Mouse (Mus musculus): Measurements from ENCODE around the gene Daglb. TPM values are rescaled to one million over a fixed set of nuclear protein-coding genes. Genes with fewer than 3 reads are reported as not detected.

The Daglb gene
- polyA plus RNA-seq, 1 experiment from 2014 or later: 7.2 TPM

- Histone ChIP-seq H3K9me3 (ENCODE audit: control insufficient read depth, low read length) (no peaks in the 10 kb centered on the region), H3K4me2 (replicated peaks; ENCODE audit: low read depth, low read length) (no peak overlapping the region), H3K27me3 (ENCODE audit: control insufficient read depth, insufficient read depth, low read length) (no peaks in the 10 kb centered on the region), H3K4me1 (ENCODE audit: control insufficient read depth, insufficient read depth, low read length) (peaks cover 8% of the 10 kb centered on the region; the same call in 1 of the 2 replicates), H3K36me3 (ENCODE audit: control insufficient read depth, insufficient read depth, low read length) (peaks cover 35% of the 10 kb centered on the region), H3K9ac (ENCODE audit: low read depth, low read length) (no peak overlapping the region), H3K4me3 (ENCODE audit: low read length) (no peak overlapping the region), H3K27ac (ENCODE audit: low read depth, low read length) (no peak overlapping the region)
- 81% methylated on average over 6 of the region's 6 CpGs for WGBS
- no peak for ATAC-seq (ENCODE audit: low FRiP score, low TSS enrichment)
Measured at GRCm38 (mm10) chr5:143518045-143518591, 53.7 kb downstream of the Daglb start.

GRCm38 (mm10) chr5:143520415-143520814, 56.0 kb downstream of the Daglb start:
- H3K36me3 ChIP-seq (ENCODE audit: control insufficient read depth, insufficient read depth, low read length): peaks cover 12% of the 10 kb centered on the region
- ATAC-seq (ENCODE audit: low FRiP score, low TSS enrichment): no peak

GRCm38 (mm10) chr5:143522882-143523281, 58.5 kb downstream of the Daglb start:
- no peak for ATAC-seq (ENCODE audit: low FRiP score, low TSS enrichment)
- no peak overlapping the region for H3K4me3 ChIP-seq (ENCODE audit: low read length)
- no peaks in the 10 kb centered on the region for H3K27me3 ChIP-seq (ENCODE audit: control insufficient read depth, insufficient read depth, low read length)
- 85% methylated on average over 3 of the region's 3 CpGs for WGBS
- H3K4me1 ChIP-seq (ENCODE audit: control insufficient read depth, insufficient read depth, low read length): peaks cover 29% of the 10 kb centered on the region
- H3K27ac ChIP-seq (ENCODE audit: low read depth, low read length): no peak overlapping the region
- H3K9ac ChIP-seq (ENCODE audit: low read depth, low read length): no peak overlapping the region
- no peak overlapping the region for H3K4me2 ChIP-seq (replicated peaks; ENCODE audit: low read depth, low read length)
- H3K36me3 ChIP-seq (ENCODE audit: control insufficient read depth, insufficient read depth, low read length): no peaks in the 10 kb centered on the region
- no peaks in the 10 kb centered on the region for H3K9me3 ChIP-seq (ENCODE audit: control insufficient read depth, low read length)

More at GRCm38 (mm10) chr5:143520415-143520814, 56.0 kb downstream of the Daglb start:
- no peak overlapping the region; the same call in 1 of the 2 replicates for H3K4me2 ChIP-seq (replicated peaks; ENCODE audit: low read depth, low read length)
- no peak overlapping the region for H3K4me3 ChIP-seq (ENCODE audit: low read length)
- H3K9me3 ChIP-seq (ENCODE audit: control insufficient read depth, low read length): no peaks in the 10 kb centered on the region
- WGBS: 81% methylated on average over 2 of the region's 2 CpGs
- H3K9ac ChIP-seq (ENCODE audit: low read depth, low read length): no peak overlapping the region
- H3K27ac ChIP-seq (ENCODE audit: low read depth, low read length): no peak overlapping the region; the same call in 1 of the 2 replicates
- H3K4me1 ChIP-seq (ENCODE audit: control insufficient read depth, insufficient read depth, low read length): peaks cover 20% of the 10 kb centered on the region
- H3K27me3 ChIP-seq (ENCODE audit: control insufficient read depth, insufficient read depth, low read length): no peaks in the 10 kb centered on the region

- Histone ChIP-seq H3K4me3 (ENCODE audit: low read length) (peak overlapping the region; percentile 98), H3K27me3 (ENCODE audit: control insufficient read depth, insufficient read depth, low read length) (no peaks in the 10 kb centered on the region), H3K9ac (ENCODE audit: low read depth, low read length) (peak overlapping the region; percentile 100; the same call in 1 of the 2 replicates), H3K4me1 (ENCODE audit: control insufficient read depth, insufficient read depth, low read length) (peaks cover 27% of the 10 kb centered on the region), H3K36me3 (ENCODE audit: control insufficient read depth, insufficient read depth, low read length) (no peaks in the 10 kb centered on the region), H3K4me2 (replicated peaks; ENCODE audit: low read depth, low read length) (peak overlapping the region; percentile 53), H3K27ac (ENCODE audit: low read depth, low read length) (no peak overlapping the region), H3K9me3 (ENCODE audit: control insufficient read depth, low read length) (no peaks in the 10 kb centered on the region)
- no peak for ATAC-seq (ENCODE audit: low FRiP score, low TSS enrichment)
- WGBS: 46% methylated on average over 7 of the region's 7 CpGs
Measured at GRCm38 (mm10) chr5:143525454-143526225, 61.3 kb downstream of the Daglb start.

GRCm38 (mm10) chr5:143526698-143527331, 62.4 kb downstream of the Daglb start:
- ATAC-seq (ENCODE audit: low FRiP score, low TSS enrichment): no peak

GRCm38 (mm10) chr5:143527486-143528307, 63.3 kb downstream of the Daglb start, which contains the start of gene Rac1:
Gene Rac1 (minus strand): TSS chr5:143528036.
- ATAC-seq (ENCODE audit: low FRiP score, low TSS enrichment): peak; percentile 95
- peaks cover 24% of the 10 kb centered on the region for H3K4me1 ChIP-seq (ENCODE audit: control insufficient read depth, insufficient read depth, low read length)
- WGBS: under 1% methylated on average over 85 of the region's 105 CpGs

More at GRCm38 (mm10) chr5:143526698-143527331, 62.4 kb downstream of the Daglb start:
- H3K27me3 ChIP-seq (ENCODE audit: control insufficient read depth, insufficient read depth, low read length): no peaks in the 10 kb centered on the region
- no peaks in the 10 kb centered on the region for H3K9me3 ChIP-seq (ENCODE audit: control insufficient read depth, low read length)
- H3K27ac ChIP-seq (ENCODE audit: low read depth, low read length): peak overlapping the region; percentile 99
- peak overlapping the region; percentile 53 for H3K4me2 ChIP-seq (replicated peaks; ENCODE audit: low read depth, low read length)
- H3K36me3 ChIP-seq (ENCODE audit: control insufficient read depth, insufficient read depth, low read length): no peaks in the 10 kb centered on the region
- WGBS: under 1% methylated on average over 28 of the region's 28 CpGs
- peaks cover 24% of the 10 kb centered on the region for H3K4me1 ChIP-seq (ENCODE audit: control insufficient read depth, insufficient read depth, low read length)
- H3K9ac ChIP-seq (ENCODE audit: low read depth, low read length): peak overlapping the region; percentile 100
- peak overlapping the region; percentile 98 for H3K4me3 ChIP-seq (ENCODE audit: low read length)

GRCm38 (mm10) chr5:143528308-143528683, 63.9 kb downstream of the Daglb start:
- Histone ChIP-seq H3K36me3 (ENCODE audit: control insufficient read depth, insufficient read depth, low read length) (no peaks in the 10 kb centered on the region), H3K27ac (ENCODE audit: low read depth, low read length) (peak overlapping the region; percentile 99), H3K4me1 (ENCODE audit: control insufficient read depth, insufficient read depth, low read length) (peaks cover 24% of the 10 kb centered on the region), H3K27me3 (ENCODE audit: control insufficient read depth, insufficient read depth, low read length) (no peaks in the 10 kb centered on the region), H3K9me3 (ENCODE audit: control insufficient read depth, low read length) (no peaks in the 10 kb centered on the region), H3K9ac (ENCODE audit: low read depth, low read length) (peak overlapping the region; percentile 100), H3K4me3 (ENCODE audit: low read length) (peak overlapping the region; percentile 98), H3K4me2 (replicated peaks; ENCODE audit: low read depth, low read length) (peak overlapping the region; percentile 53)
- peak; percentile 13 for ATAC-seq (ENCODE audit: low FRiP score, low TSS enrichment)
- 16% methylated on average over 7 of the region's 7 CpGs for WGBS

More at GRCm38 (mm10) chr5:143527486-143528307, 63.3 kb downstream of the Daglb start, which contains the start of gene Rac1:
- Histone ChIP-seq H3K27ac (ENCODE audit: low read depth, low read length) (peak within 1 kb of the TSS; percentile 99), H3K4me2 (replicated peaks; ENCODE audit: low read depth, low read length) (peak within 1 kb of the TSS; percentile 53), H3K27me3 (ENCODE audit: control insufficient read depth, insufficient read depth, low read length) (no peaks in the 10 kb centered on the region), H3K9me3 (ENCODE audit: control insufficient read depth, low read length) (no peaks in the 10 kb centered on the region), H3K36me3 (ENCODE audit: control insufficient read depth, insufficient read depth, low read length) (no peaks in the 10 kb centered on the region), H3K9ac (ENCODE audit: low read depth, low read length) (peak within 1 kb of the TSS; percentile 100), H3K4me3 (ENCODE audit: low read length) (peak within 1 kb of the TSS; percentile 98)

GRCm38 (mm10) chr5:143530715-143531114, 66.3 kb downstream of the Daglb start:
- H3K9me3 ChIP-seq (ENCODE audit: control insufficient read depth, low read length): no peaks in the 10 kb centered on the region
- no peak overlapping the region for H3K27ac ChIP-seq (ENCODE audit: low read depth, low read length)
- H3K4me2 ChIP-seq (replicated peaks; ENCODE audit: low read depth, low read length): no peak overlapping the region
- H3K36me3 ChIP-seq (ENCODE audit: control insufficient read depth, insufficient read depth, low read length): no peaks in the 10 kb centered on the region
- no peak overlapping the region for H3K9ac ChIP-seq (ENCODE audit: low read depth, low read length)
- no peak for ATAC-seq (ENCODE audit: low FRiP score, low TSS enrichment)
- no peak overlapping the region for H3K4me3 ChIP-seq (ENCODE audit: low read length)
- WGBS: 64% methylated on average over 7 of the region's 7 CpGs
- peaks cover 9% of the 10 kb centered on the region for H3K4me1 ChIP-seq (ENCODE audit: control insufficient read depth, insufficient read depth, low read length)
- no peaks in the 10 kb centered on the region for H3K27me3 ChIP-seq (ENCODE audit: control insufficient read depth, insufficient read depth, low read length)

All from kidney, embryonic 14.5 days (tissue).